Mouse (Mus musculus) brain, adult 10 weeks (tissue): ENCODE results near the gene Ubqln5. TPM values are rescaled to one million over a fixed set of nuclear protein-coding genes. Genes with fewer than 3 reads are reported as not detected.

Source experiments
- polyA plus RNA-seq: library from polyadenylated mRNA; stranded (reverse); fragments of 350-450 nt; fragmentation: Illumina TruSeq; extraction: RNeasy Lipid Tissue Mini Kit (QIAGEN cat#74804); gene quantifications from one replicate; pipeline ENCODE4 v1.2.3, GENCODE M21; 2015; ENCODE audit warnings: low read depth, low replicate concordance

The Ubqln5 gene
- not detected for polyA plus RNA-seq

DNA sequence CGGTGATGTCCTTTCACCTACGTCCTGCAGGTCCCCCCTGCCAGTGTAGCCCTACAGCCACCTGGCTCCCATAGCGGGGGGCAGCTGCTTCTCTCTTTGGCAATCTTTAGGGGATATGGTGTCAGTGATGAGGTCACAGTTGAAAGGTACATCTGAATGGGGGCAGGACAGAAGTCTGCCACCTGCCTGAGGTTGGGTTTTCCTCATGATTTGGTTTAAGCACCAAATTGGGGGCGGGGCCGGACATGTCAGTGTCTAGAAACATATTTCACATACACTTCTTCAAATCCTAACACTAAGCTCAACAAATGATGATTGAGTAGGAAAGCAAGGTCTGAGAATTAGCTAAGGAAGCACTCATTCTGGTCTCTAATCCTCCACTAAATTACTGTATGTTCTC is at the start of gene Ubqln5:
TSS of gene Ubqln5 (minus strand) at position 101 of the 400 bp plus-strand sequence.

GRCm38 (mm10) chr7:104150456-104150855 is 20.8 kb upstream of the Ubqln5 start, which contains the start of gene Ubqlnl:
TSS of gene Ubqlnl (minus strand) at chr7:104150556.

DNA sequence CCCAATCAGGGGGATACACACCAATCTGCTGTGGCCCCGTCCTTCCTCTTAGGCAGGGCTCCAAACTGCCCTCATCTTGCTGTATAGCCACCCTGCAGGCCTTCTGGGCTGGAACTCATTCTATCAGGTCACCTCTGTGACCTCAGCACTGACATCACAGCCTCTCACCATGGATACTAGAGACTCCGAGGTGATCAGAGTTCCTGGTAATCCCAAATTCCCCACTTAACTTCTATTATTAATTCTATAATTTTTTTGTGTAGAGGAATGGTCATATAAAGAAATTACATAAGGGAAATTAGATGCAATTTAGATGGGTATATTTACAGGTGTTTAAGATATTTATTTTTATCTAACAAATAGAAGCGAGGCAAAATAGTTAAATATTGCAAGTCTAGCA is 13.6 kb upstream of the Ubqln5 start, which contains the start of gene Ubqln3:
TSS of gene Ubqln3 (minus strand) at position 101 of the 400 bp plus-strand sequence.

DNA sequence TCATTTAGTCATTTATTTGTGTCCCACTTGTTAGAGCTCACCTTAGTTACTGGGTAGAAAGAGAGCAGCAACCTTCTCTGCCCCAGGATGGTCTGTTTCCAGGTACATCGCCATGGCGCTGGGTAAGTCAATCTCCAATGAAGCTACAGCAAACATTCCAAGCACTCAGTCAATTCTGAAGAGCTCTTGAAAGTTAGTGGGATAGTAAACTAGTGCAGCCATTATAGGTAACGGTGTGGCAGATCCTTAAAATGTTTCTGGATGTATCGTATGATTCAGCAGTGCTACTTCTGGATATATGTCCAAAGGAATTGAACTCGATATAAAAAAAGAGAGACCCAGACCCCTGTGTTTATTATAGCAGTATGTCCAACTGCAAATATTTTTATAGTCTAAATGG is 7.7 kb upstream of the Ubqln5 start, which contains the start of gene Olfr643:
TSS of gene Olfr643 (minus strand) at position 101 of the 400 bp plus-strand sequence.

GRCm38 (mm10) chr7:104104757-104104972 is 25.0 kb downstream of the Ubqln5 start, which contains the start of gene Olfr646:
TSS of gene Olfr646 (plus strand) at chr7:104104873.

GRCm38 (mm10) chr7:104085365-104085764 is 44.3 kb downstream of the Ubqln5 start, which contains the start of gene Olfr645:
TSS of gene Olfr645 (minus strand) at chr7:104085465.

Other genes with a start within 250 kb of the Ubqln5 start
- not detected for gene Olfr66, start 243.6 kb downstream of the Ubqln5 start, polyA plus RNA-seq
- not detected for gene Olfr64, start 235.3 kb downstream of the Ubqln5 start, polyA plus RNA-seq
- not detected for gene Olfr65, start 226.3 kb downstream of the Ubqln5 start, polyA plus RNA-seq
- gene Olfr631, start 201.0 kb downstream of the Ubqln5 start, polyA plus RNA-seq = not detected
- gene Olfr632, start 195.5 kb downstream of the Ubqln5 start, polyA plus RNA-seq = not detected
- not detected for gene Olfr633, start 185.4 kb downstream of the Ubqln5 start, polyA plus RNA-seq
- gene Olfr635, start 158.7 kb downstream of the Ubqln5 start, polyA plus RNA-seq = not detected
- not detected for gene Olfr638, start 131.1 kb downstream of the Ubqln5 start, polyA plus RNA-seq
- gene Olfr639, start 112.5 kb downstream of the Ubqln5 start, polyA plus RNA-seq = not detected
- not detected for gene Olfr640, start 104.3 kb downstream of the Ubqln5 start, polyA plus RNA-seq
- not detected for gene Olfr641, start 94.4 kb downstream of the Ubqln5 start, polyA plus RNA-seq
- not detected for gene Olfr642, start 77.2 kb downstream of the Ubqln5 start, polyA plus RNA-seq
- not detected for gene 4930516K23Rik, start 68.4 kb downstream of the Ubqln5 start, polyA plus RNA-seq
- gene Olfr644, start 58.0 kb downstream of the Ubqln5 start, polyA plus RNA-seq = not detected
- not detected for gene Olfr645, start 44.4 kb downstream of the Ubqln5 start, polyA plus RNA-seq
- not detected for gene Olfr646, start 25.0 kb downstream of the Ubqln5 start, polyA plus RNA-seq
- not detected for gene Olfr643, start 7.6 kb upstream of the Ubqln5 start, polyA plus RNA-seq
- gene Ubqln3, start 13.5 kb upstream of the Ubqln5 start, polyA plus RNA-seq = not detected
- gene Ubqlnl, start 20.7 kb upstream of the Ubqln5 start, polyA plus RNA-seq = not detected
- 0.36 TPM for gene Olfm5, start 35.0 kb upstream of the Ubqln5 start, polyA plus RNA-seq
- not detected for gene Olfr648, start 53.6 kb upstream of the Ubqln5 start, polyA plus RNA-seq
- gene Olfr649, start 66.2 kb upstream of the Ubqln5 start, polyA plus RNA-seq = not detected
- 0.15 TPM for gene Trim6, start 89.0 kb upstream of the Ubqln5 start, polyA plus RNA-seq
- gene Trim34a, start 114.6 kb upstream of the Ubqln5 start, polyA plus RNA-seq = 2.8 TPM
- 0.40 TPM for gene Trim5, start 158.3 kb upstream of the Ubqln5 start, polyA plus RNA-seq
- gene Trim12a, start 185.6 kb upstream of the Ubqln5 start, polyA plus RNA-seq = 5.5 TPM
- gene Trim34b, start 199.6 kb upstream of the Ubqln5 start, polyA plus RNA-seq = not detected
- gene Trim12c, start 223.5 kb upstream of the Ubqln5 start, polyA plus RNA-seq = 2.2 TPM
- not detected for gene Trim30b, start 240.1 kb upstream of the Ubqln5 start, polyA plus RNA-seq